Mouse (Mus musculus): Measurements from ENCODE around the gene Cd300lb. TPM values are rescaled to one million over a fixed set of nuclear protein-coding genes. Genes with fewer than 3 reads are reported as not detected.

Gene Cd300lb
- total and polyA plus RNA-seq, 3 experiments: not detected

DNA sequence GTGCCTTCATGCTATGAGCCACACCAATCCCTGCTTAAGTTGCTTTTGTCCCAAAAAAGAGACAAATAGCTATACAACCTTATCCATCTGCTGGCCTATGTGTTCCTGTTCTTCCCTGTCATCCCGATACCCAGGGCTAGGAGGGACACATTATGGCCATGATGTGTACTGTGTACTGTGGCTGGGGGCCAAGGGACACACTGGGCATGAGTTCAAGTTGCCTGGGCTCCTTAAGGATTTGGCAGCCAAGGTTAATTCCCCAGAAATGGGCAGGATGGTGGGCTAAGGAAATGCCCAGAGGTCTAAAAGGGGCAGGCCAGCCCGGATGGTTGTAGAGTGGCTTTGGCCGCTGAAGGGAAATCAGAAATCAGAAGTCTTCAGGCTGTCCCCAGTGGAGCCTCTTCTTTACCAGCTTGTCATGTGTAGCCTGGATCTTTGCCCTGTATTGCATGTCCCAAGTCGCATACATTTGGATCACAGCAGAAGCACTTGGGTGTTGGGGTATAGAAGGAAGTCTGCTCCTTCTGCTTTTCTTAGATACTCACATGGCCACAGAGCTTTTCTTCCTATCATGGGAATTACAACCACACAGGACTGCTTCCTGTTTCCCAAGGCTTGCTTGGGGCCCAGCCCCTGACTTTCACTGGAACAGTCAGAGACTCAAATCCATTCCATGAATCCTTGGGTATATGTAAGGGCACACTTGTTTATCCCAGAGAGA, 49.6 kb downstream of the Cd300lb start:
- H3K27me3 ChIP-seq (ENCODE audit: control insufficient read depth in 1 of 2, insufficient read depth in 2 of 2, low read length in 2 of 2): no peaks in the 10 kb centered on the region
- H3K79me2 ChIP-seq (ENCODE audit: control insufficient read depth, insufficient read depth, low read length, poor library complexity): no peaks in the 10 kb centered on the region
- no peaks in the 10 kb centered on the region for H3K9me3 ChIP-seq (replicated peaks; ENCODE audit: insufficient read depth, low read length)
- H3K27ac ChIP-seq (ENCODE audit: control insufficient read depth, low read depth, low read length): no peak overlapping the region
- no peaks in the 10 kb centered on the region for H3K4me1 ChIP-seq (ENCODE audit: control insufficient read depth in 1 of 2, insufficient read depth in 2 of 2, low read length in 2 of 2)
- no peak for TF ChIP-seq POLR2AphosphoS2 (IDR thresholded peaks at IDR 0.05; ENCODE audit: low read length)
- no peak for TF ChIP-seq E2F4 (IDR thresholded peaks at IDR 0.05; ENCODE audit: borderline replicate concordance, low read depth, low read length)
- no peak for TF ChIP-seq UBTF (IDR thresholded peaks at IDR 0.05; ENCODE audit: borderline replicate concordance, insufficient read depth, low read depth, low read length)
- TF ChIP-seq MAZ (IDR thresholded peaks at IDR 0.05; ENCODE audit: low read depth, low read length): no peak
- TF ChIP-seq RCOR1 (IDR thresholded peaks at IDR 0.05; ENCODE audit: low read depth, low read length): no peak
- TF ChIP-seq ZNF384 (IDR thresholded peaks at IDR 0.05; ENCODE audit: low read depth, low read length): no peak
- H3K9ac ChIP-seq (ENCODE audit: control insufficient read depth, low read depth, low read length, poor library complexity, severe bottlenecking): no peak overlapping the region
- H3K4me3 ChIP-seq (ENCODE audit: control insufficient read depth in 1 of 2, insufficient read depth in 1 of 2, low read depth in 2 of 2, low read length in 2 of 2): no peak overlapping the region
- no peaks in the 10 kb centered on the region for H3K36me3 ChIP-seq (ENCODE audit: control insufficient read depth in 1 of 2, insufficient read depth in 2 of 2, low read length in 2 of 2)
- DNase-seq (ENCODE audit: low read depth, low spot score): no peak

DNA sequence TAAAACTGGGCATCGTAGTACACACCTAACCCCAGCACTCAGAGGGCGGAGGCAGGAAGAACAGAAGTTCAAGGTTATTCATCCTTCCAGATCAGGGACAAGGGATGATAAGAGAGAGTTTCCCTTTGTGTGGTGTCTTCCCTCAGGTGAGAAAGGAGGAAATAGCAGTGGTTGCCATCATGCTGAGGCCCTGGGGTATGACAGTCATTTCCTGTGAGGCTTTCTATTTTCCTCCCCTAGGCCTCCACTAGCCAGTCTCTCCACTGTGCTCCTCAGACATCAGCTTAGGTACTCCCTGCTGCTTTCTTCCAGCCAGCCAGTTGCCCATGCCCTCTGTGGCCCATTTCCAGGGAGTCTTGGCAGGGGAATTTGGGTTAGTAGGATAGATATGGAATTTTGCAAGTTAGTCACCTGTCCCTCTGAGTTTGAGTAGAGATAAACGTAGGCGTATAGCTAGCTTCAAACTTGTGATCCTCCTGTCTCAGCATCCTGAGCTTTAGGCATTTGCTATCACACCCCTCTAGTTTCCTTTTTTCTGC, 50.9 kb downstream of the Cd300lb start:
- Histone ChIP-seq H3K9me3 (replicated peaks; ENCODE audit: insufficient read depth, low read length) (no peaks in the 10 kb centered on the region), H3K9ac (ENCODE audit: control insufficient read depth, low read depth, low read length, poor library complexity, severe bottlenecking) (no peak overlapping the region), H3K27ac (ENCODE audit: control insufficient read depth, low read depth, low read length) (no peak overlapping the region), H3K36me3 (ENCODE audit: control insufficient read depth in 1 of 2, insufficient read depth in 2 of 2, low read length in 2 of 2) (no peaks in the 10 kb centered on the region), H3K27me3 (ENCODE audit: control insufficient read depth in 1 of 2, insufficient read depth in 2 of 2, low read length in 2 of 2) (no peaks in the 10 kb centered on the region), H3K79me2 (ENCODE audit: control insufficient read depth, insufficient read depth, low read length, poor library complexity) (no peaks in the 10 kb centered on the region), H3K4me3 (ENCODE audit: control insufficient read depth in 1 of 2, insufficient read depth in 1 of 2, low read depth in 2 of 2, low read length in 2 of 2) (no peak overlapping the region), H3K4me1 (ENCODE audit: control insufficient read depth in 1 of 2, insufficient read depth in 2 of 2, low read length in 2 of 2) (no peaks in the 10 kb centered on the region)
- DNase-seq (ENCODE audit: low read depth, low spot score): no peak
- TF ChIP-seq ZMIZ1 (IDR thresholded peaks at IDR 0.05; ENCODE audit: low read depth, low read length): no peak
- no peak for TF ChIP-seq ELF1 (IDR thresholded peaks at IDR 0.05; ENCODE audit: low read depth, low read length)
- TF ChIP-seq POLR2AphosphoS5 (IDR thresholded peaks at IDR 0.05; ENCODE audit: borderline replicate concordance, low read depth, low read length): no peak

DNA sequence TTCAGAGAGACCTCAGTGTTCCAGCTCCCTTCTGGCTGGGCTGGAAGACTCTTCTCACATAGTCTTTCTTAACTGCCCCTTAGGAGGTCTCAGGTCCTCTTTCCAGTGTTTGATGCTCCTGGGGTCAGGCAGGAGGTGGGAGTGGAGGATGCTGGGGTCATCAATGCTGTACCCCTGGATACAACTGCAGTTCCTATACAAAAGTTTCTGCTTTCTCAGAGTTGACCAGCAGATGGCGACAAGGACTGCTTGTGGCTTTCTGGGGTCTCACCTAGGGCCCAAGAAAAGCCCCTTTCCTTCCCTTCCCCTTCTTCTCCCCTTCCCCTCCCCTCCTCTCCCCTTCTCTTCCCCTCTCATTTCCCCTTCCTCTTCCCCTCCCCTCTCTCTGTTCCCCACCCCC, 53.6 kb downstream of the Cd300lb start:
- H3K36me3 ChIP-seq (ENCODE audit: control insufficient read depth in 1 of 2, insufficient read depth in 2 of 2, low read length in 2 of 2): no peaks in the 10 kb centered on the region

More for the DNA sequence above, 53.6 kb downstream of the Cd300lb start:
- TF ChIP-seq ETS1 (IDR thresholded peaks at IDR 0.05; ENCODE audit: low read depth, low read length): no peak
- no peak for TF ChIP-seq NRF1 (IDR thresholded peaks at IDR 0.05; ENCODE audit: insufficient read depth, low read depth, low read length, poor library complexity, severe bottlenecking)
- 0 out of 2 replicates have a peak, but pooled peaks have one; percentile 12 for TF ChIP-seq SMC3 (IDR thresholded peaks at IDR 0.05; ENCODE audit: low read depth, low read length)
- peak in 2 of 3 experiments; percentile 28 to 31; a peak in 3 of 6 replicates for TF ChIP-seq CTCF (IDR thresholded peaks at IDR 0.05 in 2 of 3, conservative IDR thresholded peaks at IDR 0.05 in 1 of 3; ENCODE audit: control insufficient read depth in 1 of 3, insufficient read depth in 1 of 3, low read depth in 2 of 3, low read length in 3 of 3, poor library complexity in 1 of 3, severe bottlenecking in 1 of 3)
- no peaks in the 10 kb centered on the region for H3K4me1 ChIP-seq (ENCODE audit: control insufficient read depth in 1 of 2, insufficient read depth in 2 of 2, low read length in 2 of 2)
- H3K79me2 ChIP-seq (ENCODE audit: control insufficient read depth, insufficient read depth, low read length, poor library complexity): no peaks in the 10 kb centered on the region
- no peak overlapping the region for H3K9ac ChIP-seq (ENCODE audit: control insufficient read depth, low read depth, low read length, poor library complexity, severe bottlenecking)
- H3K9me3 ChIP-seq (replicated peaks; ENCODE audit: insufficient read depth, low read length): no peaks in the 10 kb centered on the region
- H3K27me3 ChIP-seq (ENCODE audit: control insufficient read depth in 1 of 2, insufficient read depth in 2 of 2, low read length in 2 of 2): no peaks in the 10 kb centered on the region
- no peak for DNase-seq (ENCODE audit: low read depth, low spot score)
- no peak overlapping the region for H3K4me3 ChIP-seq (ENCODE audit: control insufficient read depth in 1 of 2, insufficient read depth in 1 of 2, low read depth in 2 of 2, low read length in 2 of 2)
- H3K27ac ChIP-seq (ENCODE audit: control insufficient read depth, low read depth, low read length): no peak overlapping the region
